Mouse (Mus musculus): ENCODE results near the gene Kcnh7. TPM values are rescaled to one million over a fixed set of nuclear protein-coding genes. Genes with fewer than 3 reads are reported as not detected.

The Kcnh7 gene
- polyA plus RNA-seq, 1 experiment from 2014 or later, result 0.10 TPM

DNA sequence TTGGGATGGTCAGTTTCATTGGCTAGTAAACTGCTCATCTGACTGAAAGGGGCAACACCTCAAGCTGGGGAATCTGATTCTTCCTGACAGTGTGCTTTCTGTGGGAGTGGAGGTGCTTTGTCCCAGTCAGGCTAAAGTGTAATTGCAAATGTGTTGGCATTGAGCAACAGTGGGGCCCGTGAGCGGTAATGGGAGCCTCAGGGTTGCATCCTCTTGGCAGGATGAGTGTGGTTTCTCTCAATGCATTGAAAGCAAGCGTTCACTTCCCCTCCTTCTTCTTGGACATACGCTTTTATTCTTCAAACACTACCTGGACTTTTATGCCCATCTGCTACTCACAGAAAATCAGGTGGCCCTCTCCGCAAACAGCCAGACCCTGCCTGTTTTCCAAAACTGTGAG, 511.3 kb downstream of the Kcnh7 start:
- 83% methylated on average over 5 of the region's 5 CpGs for WGBS

DNA sequence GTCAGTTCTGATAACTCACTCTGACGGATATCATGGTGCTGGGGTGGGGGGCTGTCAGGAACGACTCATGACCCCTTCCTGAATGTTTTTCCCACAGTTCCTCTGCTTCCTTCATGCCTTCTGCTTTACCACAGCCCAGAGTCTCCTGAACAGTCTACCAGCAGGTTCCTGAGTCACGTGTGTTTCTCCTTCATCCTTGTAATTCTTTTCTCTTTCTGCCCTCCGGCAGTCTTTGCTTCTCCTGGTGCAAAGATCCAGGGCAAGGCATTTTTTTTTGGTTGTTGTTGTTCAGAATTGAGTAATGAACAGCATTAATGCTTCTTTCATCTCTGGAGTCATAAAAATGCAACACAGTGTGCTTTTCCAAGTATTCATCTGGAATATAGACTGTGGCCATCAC, 513.3 kb downstream of the Kcnh7 start:
- H3K4me1 ChIP-seq (ENCODE audit: insufficient read depth, low read depth, low read length), result no peaks in the 10 kb centered on the region
- 73% methylated on average over 4 of the region's 4 CpGs for WGBS
- no peaks in the 10 kb centered on the region for H3K36me3 ChIP-seq (ENCODE audit: insufficient read depth, low read length)

More for the DNA sequence above, 511.3 kb downstream of the Kcnh7 start:
- Histone ChIP-seq H3K36me3 (ENCODE audit: insufficient read depth, low read length) (no peaks in the 10 kb centered on the region), H3K27me3 (replicated peaks; ENCODE audit: insufficient read depth, low read length) (no peaks in the 10 kb centered on the region), H3K9me3 (ENCODE audit: low read length) (no peaks in the 10 kb centered on the region), H3K4me3 (ENCODE audit: low read depth, low read length) (no peak overlapping the region), H3K4me1 (ENCODE audit: insufficient read depth, low read depth, low read length) (no peaks in the 10 kb centered on the region), H3K4me2 (replicated peaks; ENCODE audit: low read depth, low read length) (no peak overlapping the region), H3K27ac (ENCODE audit: low read length) (no peak overlapping the region), H3K9ac (replicated peaks; ENCODE audit: low read depth) (no peak overlapping the region)
- no peak for ATAC-seq
- DNase-seq (ENCODE audit: low spot score), result no peak
- TF ChIP-seq EP300 (IDR thresholded peaks at IDR 0.05), result no peak
- TF ChIP-seq CTCF (IDR thresholded peaks at IDR 0.05), result no peak

GRCm38 (mm10) chr2:62670301-62670700, 513.8 kb downstream of the Kcnh7 start:
- no peak for DNase-seq (ENCODE audit: low spot score)
- H3K4me1 ChIP-seq (ENCODE audit: insufficient read depth, low read depth, low read length), result no peaks in the 10 kb centered on the region
- H3K4me3 ChIP-seq (ENCODE audit: low read depth, low read length), result no peak overlapping the region
- TF ChIP-seq EP300 (IDR thresholded peaks at IDR 0.05) (no peak), CTCF (IDR thresholded peaks at IDR 0.05) (no peak)
- no peaks in the 10 kb centered on the region for H3K36me3 ChIP-seq (ENCODE audit: insufficient read depth, low read length)
- no peak for ATAC-seq
- H3K27ac ChIP-seq (ENCODE audit: low read length), result no peak overlapping the region
- no peaks in the 10 kb centered on the region for H3K9me3 ChIP-seq (ENCODE audit: low read length)
- no peaks in the 10 kb centered on the region for H3K27me3 ChIP-seq (replicated peaks; ENCODE audit: insufficient read depth, low read length)
- 71% methylated on average over 5 of the region's 5 CpGs for WGBS
- H3K9ac ChIP-seq (replicated peaks; ENCODE audit: low read depth), result no peak overlapping the region
- H3K4me2 ChIP-seq (replicated peaks; ENCODE audit: low read depth, low read length), result no peak overlapping the region

More for the DNA sequence above, 513.3 kb downstream of the Kcnh7 start:
- Histone ChIP-seq H3K4me2 (replicated peaks; ENCODE audit: low read depth, low read length) (no peak overlapping the region), H3K27ac (ENCODE audit: low read length) (no peak overlapping the region), H3K9ac (replicated peaks; ENCODE audit: low read depth) (no peak overlapping the region), H3K27me3 (replicated peaks; ENCODE audit: insufficient read depth, low read length) (no peaks in the 10 kb centered on the region), H3K4me3 (ENCODE audit: low read depth, low read length) (no peak overlapping the region), H3K9me3 (ENCODE audit: low read length) (no peaks in the 10 kb centered on the region)
- DNase-seq (ENCODE audit: low spot score) (no peak), ATAC-seq (no peak)
- no peak for TF ChIP-seq EP300 (IDR thresholded peaks at IDR 0.05)
- no peak for TF ChIP-seq CTCF (IDR thresholded peaks at IDR 0.05)

GRCm38 (mm10) chr2:62669848-62670247, 514.2 kb downstream of the Kcnh7 start:
- no peaks in the 10 kb centered on the region for H3K4me1 ChIP-seq (ENCODE audit: insufficient read depth, low read depth, low read length)
- TF ChIP-seq CTCF (IDR thresholded peaks at IDR 0.05), result no peak
- no peak for TF ChIP-seq EP300 (IDR thresholded peaks at IDR 0.05)
- DNase-seq (ENCODE audit: low spot score), result no peak
- no peak overlapping the region for H3K9ac ChIP-seq (replicated peaks; ENCODE audit: low read depth)
- no peak overlapping the region for H3K27ac ChIP-seq (ENCODE audit: low read length)
- no peaks in the 10 kb centered on the region for H3K27me3 ChIP-seq (replicated peaks; ENCODE audit: insufficient read depth, low read length)
- no peaks in the 10 kb centered on the region for H3K9me3 ChIP-seq (ENCODE audit: low read length)
- no peak overlapping the region for H3K4me3 ChIP-seq (ENCODE audit: low read depth, low read length)
- H3K4me2 ChIP-seq (replicated peaks; ENCODE audit: low read depth, low read length), result no peak overlapping the region
- WGBS, result 72% methylated on average over 3 of the region's 3 CpGs
- H3K36me3 ChIP-seq (ENCODE audit: insufficient read depth, low read length), result no peaks in the 10 kb centered on the region
- no peak for ATAC-seq

DNA sequence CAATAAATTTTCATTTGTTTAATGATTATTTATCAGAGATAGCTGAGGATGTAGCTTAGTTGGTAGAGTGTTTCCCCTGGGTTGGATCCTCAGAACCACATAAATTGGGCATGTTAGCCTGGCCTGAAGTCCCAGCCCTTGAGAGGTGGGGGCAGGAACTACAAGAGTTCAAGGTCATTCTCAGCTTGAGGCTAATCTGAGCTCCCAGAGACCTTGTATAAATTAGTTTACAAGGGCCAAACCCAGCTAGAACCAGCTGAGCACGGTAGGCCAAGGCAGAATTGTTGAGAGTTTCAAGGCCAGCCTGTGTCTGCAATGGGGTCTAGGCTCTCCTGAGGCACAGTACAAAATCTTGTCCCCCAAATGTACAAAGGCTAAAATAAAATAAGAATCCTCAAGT, 518.6 kb downstream of the Kcnh7 start:
- DNase-seq (ENCODE audit: low spot score) (no peak), ATAC-seq (no peak)
- Histone ChIP-seq H3K4me2 (replicated peaks; ENCODE audit: low read depth, low read length) (no peak overlapping the region), H3K27ac (ENCODE audit: low read length) (no peak overlapping the region), H3K4me3 (ENCODE audit: low read depth, low read length) (no peak overlapping the region), H3K9ac (replicated peaks; ENCODE audit: low read depth) (no peak overlapping the region), H3K4me1 (ENCODE audit: insufficient read depth, low read depth, low read length) (no peaks in the 10 kb centered on the region), H3K27me3 (replicated peaks; ENCODE audit: insufficient read depth, low read length) (no peaks in the 10 kb centered on the region), H3K9me3 (ENCODE audit: low read length) (no peaks in the 10 kb centered on the region), H3K36me3 (ENCODE audit: insufficient read depth, low read length) (no peaks in the 10 kb centered on the region)
- 40% methylated on average over 1 of the region's 1 CpGs for WGBS
- TF ChIP-seq CTCF (IDR thresholded peaks at IDR 0.05) (no peak), EP300 (IDR thresholded peaks at IDR 0.05) (no peak)

DNA sequence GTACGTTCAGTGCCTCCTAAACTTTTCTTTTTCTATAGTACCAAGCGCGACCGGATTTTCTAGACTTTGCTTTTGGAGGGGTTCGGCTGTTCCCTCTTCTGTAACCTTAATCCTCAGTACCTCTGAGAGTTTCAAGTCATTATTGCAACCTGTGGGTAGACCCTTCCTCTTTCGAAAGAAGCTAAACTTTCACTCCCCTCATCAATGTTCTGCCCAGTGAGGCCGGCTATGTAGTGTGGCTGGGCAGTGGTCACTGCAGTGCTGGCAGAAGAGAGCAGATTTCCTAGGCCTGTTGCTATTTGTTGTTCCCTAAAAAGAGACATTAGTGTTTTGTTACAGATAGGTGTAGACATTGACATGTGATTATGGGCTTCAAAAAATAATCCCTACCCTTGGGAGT, 519.2 kb downstream of the Kcnh7 start:
- Histone ChIP-seq H3K4me2 (replicated peaks; ENCODE audit: low read depth, low read length) (no peak overlapping the region; the same call in 1 of the 2 replicates), H3K9me3 (ENCODE audit: low read length) (no peaks in the 10 kb centered on the region), H3K4me3 (ENCODE audit: low read depth, low read length) (peak overlapping the region; percentile 64; the same call in 1 of the 2 replicates), H3K4me1 (ENCODE audit: insufficient read depth, low read depth, low read length) (no peaks in the 10 kb centered on the region), H3K9ac (replicated peaks; ENCODE audit: low read depth) (no peak overlapping the region), H3K36me3 (ENCODE audit: insufficient read depth, low read length) (no peaks in the 10 kb centered on the region), H3K27ac (ENCODE audit: low read length) (no peak overlapping the region), H3K27me3 (replicated peaks; ENCODE audit: insufficient read depth, low read length) (no peaks in the 10 kb centered on the region)
- WGBS, result 56% methylated on average over 7 of the region's 7 CpGs
- no peak for ATAC-seq
- DNase-seq (ENCODE audit: low spot score), result no peak
- TF ChIP-seq EP300 (IDR thresholded peaks at IDR 0.05), result no peak
- TF ChIP-seq CTCF (IDR thresholded peaks at IDR 0.05), result no peak

DNA sequence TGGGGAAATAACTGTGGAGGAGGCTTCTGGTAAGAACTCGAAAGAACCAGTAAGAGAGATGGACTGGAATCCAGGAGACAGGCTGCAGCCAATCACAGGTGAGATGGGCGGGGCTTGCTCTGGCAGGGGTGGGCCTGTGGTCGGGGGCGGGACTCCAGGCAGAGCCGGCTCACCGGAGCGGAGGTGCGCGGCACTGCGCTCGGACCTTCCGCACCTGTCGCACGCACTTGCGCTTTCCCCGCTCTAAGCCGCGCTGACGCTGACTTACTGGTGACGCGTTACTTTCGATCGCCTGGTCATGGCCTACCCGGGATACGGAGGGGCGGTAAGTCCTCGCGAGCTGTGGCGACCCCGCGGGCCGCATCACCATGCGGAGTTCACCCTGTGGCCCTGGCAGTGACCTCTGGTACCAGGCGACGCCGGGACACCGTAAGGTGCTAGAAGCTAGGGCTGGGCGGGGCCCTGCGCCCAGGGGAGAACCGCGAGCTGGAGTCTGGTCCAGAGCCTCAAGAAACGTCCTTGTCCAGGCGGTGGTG, 519.9 kb downstream of the Kcnh7 start, which contains the start of gene Gca:
Gene Gca (plus strand): TSS at position 151 of the 536 bp plus-strand sequence.
- Histone ChIP-seq H3K4me3 (ENCODE audit: low read depth, low read length) (peak within 1 kb of the TSS; percentile 64), H3K4me2 (replicated peaks; ENCODE audit: low read depth, low read length) (peak within 1 kb of the TSS; percentile 72), H3K27me3 (replicated peaks; ENCODE audit: insufficient read depth, low read length) (no peaks in the 10 kb centered on the region), H3K4me1 (ENCODE audit: insufficient read depth, low read depth, low read length) (no peaks in the 10 kb centered on the region), H3K27ac (ENCODE audit: low read length) (peak within 1 kb of the TSS; percentile 87), H3K36me3 (ENCODE audit: insufficient read depth, low read length) (no peaks in the 10 kb centered on the region), H3K9ac (replicated peaks; ENCODE audit: low read depth) (peak within 1 kb of the TSS; percentile 44; the same call in 1 of the 2 replicates), H3K9me3 (ENCODE audit: low read length) (no peaks in the 10 kb centered on the region)
- WGBS, result under 1% methylated on average over 43 of the region's 43 CpGs
- ATAC-seq (peak; percentile 99), DNase-seq (ENCODE audit: low spot score) (peak; percentile 94)
- TF ChIP-seq CTCF (IDR thresholded peaks at IDR 0.05) (no peak), EP300 (IDR thresholded peaks at IDR 0.05) (no peak)
